Mouse (Mus musculus): ENCODE results near the gene Il2rg.

GRCm38 (mm10) chrX:101263892-101264291 lies 4.2 kb downstream of the Il2rg start, which contains the start of gene Gm614:
- no peak for TF ChIP-seq CTCF (IDR thresholded peaks at IDR 0.05)
- TF ChIP-seq EP300 (IDR thresholded peaks at IDR 0.05) = no peak

All from lung, postnatal 0 days (tissue).